Mouse (Mus musculus) heart, embryonic 10.5 days (tissue): ENCODE results near the gene Zfp977. TPM values are rescaled to one million over a fixed set of nuclear protein-coding genes. Genes with fewer than 3 reads are reported as not detected.
"Not testable (repeated sequence)": the region's sequence is repeated elsewhere in the genome, so short reads cannot be mapped to it uniquely, and the experiment has no call there.

ENCODE experiments used
- DNase-seq: peaks from one replicate; pipeline ENCODE4 v3.0.0-alpha.2; 2017; ENCODE audit warnings: low spot score
- H3K27ac ChIP-seq: fragments of 300-500 bp; sonication (generic); 2 replicates; pipeline ENCODE4 v1.5.1; 2016; ENCODE audit warnings: mild to moderate bottlenecking
- H3K27me3 ChIP-seq: fragments of 300-500 bp; sonication (generic); 2 replicates; pipeline ENCODE4 v1.6.1; 2016; ENCODE audit warnings: mild to moderate bottlenecking; ENCODE audit not compliant: poor library complexity, insufficient read depth, severe bottlenecking
- H3K36me3 ChIP-seq: fragments of 300-500 bp; sonication (generic); 2 replicates; pipeline ENCODE4 v1.6.1; 2016; ENCODE audit warnings: mild to moderate bottlenecking, moderate library complexity
- H3K4me1 ChIP-seq: fragments of 300-500 bp; sonication (generic); 2 replicates; pipeline ENCODE4 v1.6.1; 2016; ENCODE audit warnings: mild to moderate bottlenecking
- H3K4me3 ChIP-seq: fragments of 300-500 bp; sonication (generic); 2 replicates; pipeline ENCODE4 v1.5.1; 2016; ENCODE audit warnings: mild to moderate bottlenecking, moderate library complexity
- H3K9me3 ChIP-seq: fragments of 300-500 bp; sonication (generic); 2 replicates; pipeline ENCODE4 v1.6.1; 2016; ENCODE audit warnings: mild to moderate bottlenecking, moderate library complexity
- WGBS: fragments of 180-500 bp; shearing (Covaris S2); methylation state at CpG from one replicate; pipeline ENCODE4 v1.1.7; 2016; 5-methylcytosine and 5-hydroxymethylcytosine counted together
- microRNA-seq: library from miRNA; unstranded; fragments of <30 nt; microRNA quantifications from one replicate; pipeline ENCODE4, GENCODE M21; 2017
- polyA plus RNA-seq: library from polyadenylated mRNA; unstranded; fragments of >200 nt; fragmentation: Nextera tagmentation; extraction: Ambion mirVana; gene quantifications from 2 replicates; pipeline ENCODE4 v1.2.1, GENCODE M21; 2016

The Zfp977 gene
- 1.3 and 1.5 TPM in 2 replicates for polyA plus RNA-seq

GRCm38 (mm10) chr7:42592413-42592812, at the start of gene Zfp977:
Gene Zfp977 (minus strand): TSS chr7:42592547.
- not testable (repeated sequence) for H3K4me3 ChIP-seq, H3K36me3 ChIP-seq, H3K9me3 ChIP-seq, H3K4me1 ChIP-seq, H3K27ac ChIP-seq, DNase-seq, H3K27me3 ChIP-seq
- WGBS = 87% methylated on average over 11 of the region's 11 CpGs

- not testable (repeated sequence) for DNase-seq, H3K27me3 ChIP-seq, H3K4me3 ChIP-seq, H3K36me3 ChIP-seq, H3K9me3 ChIP-seq, H3K4me1 ChIP-seq, H3K27ac ChIP-seq
Observed at GRCm38 (mm10) chr7:42631031-42631430, 38.7 kb upstream of the Zfp977 start.

GRCm38 (mm10) chr7:42595666-42596065, 3.3 kb upstream of the Zfp977 start:
- not testable (repeated sequence) for H3K36me3 ChIP-seq, H3K9me3 ChIP-seq, H3K4me3 ChIP-seq, DNase-seq, H3K27me3 ChIP-seq, H3K27ac ChIP-seq, H3K4me1 ChIP-seq

- H3K27ac ChIP-seq, H3K27me3 ChIP-seq, H3K4me1 ChIP-seq, H3K9me3 ChIP-seq, H3K4me3 ChIP-seq, H3K36me3 ChIP-seq, DNase-seq: not testable (repeated sequence)
Observed at GRCm38 (mm10) chr7:42591311-42591710, 1.0 kb downstream of the Zfp977 start.

GRCm38 (mm10) chr7:42578488-42578887, 13.9 kb downstream of the Zfp977 start, which contains the start of gene Gm21028:
Gene Gm21028 (minus strand): TSS chr7:42578588.
- H3K27me3 ChIP-seq = no peaks in the 10 kb centered on the region
- H3K4me3 ChIP-seq = no peak within 1 kb of the TSS
- H3K27ac ChIP-seq = no peak within 1 kb of the TSS
- peaks cover 53% of the 10 kb centered on the region for H3K9me3 ChIP-seq
- WGBS = 88% methylated on average over 5 of the region's 5 CpGs
- H3K4me1 ChIP-seq = no peaks in the 10 kb centered on the region
- peaks cover 3% of the 10 kb centered on the region; the same call in 1 of the 2 replicates for H3K36me3 ChIP-seq
- DNase-seq = no peak

- Histone ChIP-seq H3K36me3 (no peaks in the 10 kb centered on the region), H3K4me1 (no peaks in the 10 kb centered on the region), H3K4me3 (no peak overlapping the region), H3K9me3 (peaks cover 5% of the 10 kb centered on the region; the same call in 1 of the 2 replicates), H3K27me3 (no peaks in the 10 kb centered on the region), H3K27ac (no peak overlapping the region)
- DNase-seq = no peak
- WGBS = 69% methylated on average over 3 of the region's 3 CpGs
Observed at GRCm38 (mm10) chr7:42551766-42552165, 40.6 kb downstream of the Zfp977 start.

Small RNA genes lying within 50 kb of the gene (microRNA-seq; reads per million reads assigned to microRNA genes)
- not detected for gene Gm24938

Other genes starting within 250 kb of the Zfp977 start
- gene 4933421I07Rik, start 144.4 kb downstream of the Zfp977 start, polyA plus RNA-seq = not detected in 2 replicates
- 8.2 and 9.9 TPM in 2 replicates for gene Zfp141, start 86.8 kb downstream of the Zfp977 start, polyA plus RNA-seq
- gene Gm21028, start 14.0 kb downstream of the Zfp977 start, polyA plus RNA-seq = not detected in 2 replicates
- gene Zfp976, start 50.0 kb upstream of the Zfp977 start, polyA plus RNA-seq = 3.0 and 3.4 TPM in 2 replicates
- 9.0 and 9.9 TPM in 2 replicates for gene Zfp975, start 100.2 kb upstream of the Zfp977 start, polyA plus RNA-seq
- not detected in 2 replicates for gene Gm17067, start 134.5 kb upstream of the Zfp977 start, polyA plus RNA-seq
- gene Vmn2r62, start 201.0 kb upstream of the Zfp977 start, polyA plus RNA-seq = not detected in 2 replicates